Mouse (Mus musculus): ENCODE results near the gene Serbp1.
A peak's percentile ranks its signal among the peaks of the same experiment; 100 is the strongest.

The Serbp1 gene

DNA sequence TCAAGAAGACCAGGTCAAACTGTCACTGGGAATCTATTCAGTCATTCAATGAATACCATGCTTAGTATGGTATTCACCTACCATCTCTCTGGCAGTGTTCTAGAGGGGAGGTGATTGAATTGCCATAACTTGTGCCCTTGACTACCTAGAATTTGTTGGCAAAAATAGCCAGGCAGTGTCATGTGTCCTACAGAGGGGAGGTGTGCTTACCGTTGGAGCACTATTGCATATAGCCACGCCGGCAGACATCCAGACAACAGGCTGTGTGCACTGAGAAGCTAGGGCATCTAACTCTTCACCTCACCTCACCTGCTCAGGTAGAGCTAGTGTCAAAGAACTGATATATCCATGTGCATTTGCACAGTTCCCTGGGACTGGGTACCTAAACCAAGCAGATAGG lies 63.3 kb downstream of the Serbp1 start:
- no peak for DNase-seq (ENCODE audit: low spot score in 2 of 2)

- peak in 1 of 2 experiments; percentile 29 for DNase-seq (ENCODE audit: low spot score in 2 of 2)
Measured at GRCm38 (mm10) chr6:67302471-67302870, 64.5 kb downstream of the Serbp1 start.

DNA sequence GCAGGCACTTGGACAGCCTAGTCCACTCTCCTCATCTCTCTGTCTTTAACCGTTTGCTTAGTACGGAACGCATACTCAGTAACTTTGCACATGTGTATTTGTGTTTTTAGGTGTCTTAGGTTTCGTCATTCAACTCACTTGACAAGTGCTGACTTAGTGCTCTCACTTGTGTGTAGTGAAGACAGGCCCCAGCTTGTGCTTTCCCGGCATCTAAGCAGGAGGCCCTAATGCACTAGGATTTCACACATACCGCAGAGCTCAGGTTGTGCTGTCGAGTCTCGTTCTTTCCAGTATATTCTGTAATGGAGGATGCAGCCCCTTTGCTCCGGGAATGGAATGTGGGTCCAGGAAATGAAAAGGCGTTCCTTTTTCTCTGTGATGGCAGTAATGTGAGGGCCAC lies 65.2 kb downstream of the Serbp1 start:
- DNase-seq (ENCODE audit: low spot score in 2 of 2): no peak

- DNase-seq (ENCODE audit: low spot score in 2 of 2): no peak
Measured at GRCm38 (mm10) chr6:67308994-67309393, 71.0 kb downstream of the Serbp1 start.

DNA sequence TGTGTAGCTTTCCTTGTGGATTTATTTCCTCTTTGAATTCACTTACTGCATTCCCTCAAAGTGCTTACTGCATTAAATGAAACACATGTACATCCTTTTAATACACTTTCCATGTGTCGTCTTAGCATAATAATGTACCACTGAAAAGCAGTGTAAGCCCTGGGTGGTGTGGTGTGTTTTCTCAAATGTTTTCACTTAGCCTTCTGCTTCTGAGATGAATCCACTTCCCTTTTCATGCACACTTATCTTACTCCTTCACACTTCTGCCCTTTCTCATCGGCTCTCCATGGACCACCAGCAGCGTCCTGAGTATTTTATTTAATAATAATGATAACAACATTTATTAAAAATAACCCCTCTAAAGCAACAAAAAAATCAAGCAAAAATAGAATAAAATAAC lies 71.8 kb downstream of the Serbp1 start:
- DNase-seq (ENCODE audit: low spot score in 2 of 2): no peak

GRCm38 (mm10) chr6:67314697-67315096 lies 76.7 kb downstream of the Serbp1 start:
- no peak for DNase-seq (ENCODE audit: low spot score in 2 of 2)

DNA sequence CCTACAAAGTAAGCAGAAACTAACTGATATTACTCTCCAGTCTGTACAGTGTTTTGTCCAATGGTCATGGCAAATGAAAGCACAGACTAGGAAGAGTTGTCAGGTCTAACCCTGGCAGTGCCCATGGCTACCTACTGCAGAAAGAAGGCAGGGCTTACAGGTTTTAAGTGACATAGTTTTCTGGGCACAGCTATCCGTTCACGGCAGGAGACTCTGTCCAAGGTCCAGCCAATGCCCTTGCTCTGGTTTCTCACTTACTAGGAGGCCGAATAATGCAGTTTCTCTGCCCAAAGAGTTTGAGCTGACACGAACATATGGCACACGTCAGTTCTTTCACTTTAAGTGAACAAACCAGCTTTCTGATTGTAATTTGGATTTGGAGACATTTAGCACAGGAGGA lies 79.1 kb downstream of the Serbp1 start:
- no peak for DNase-seq (ENCODE audit: low spot score in 2 of 2)

GRCm38 (mm10) chr6:67317827-67318338 lies 79.9 kb downstream of the Serbp1 start:
- peak; percentile 23 to 55 for DNase-seq (ENCODE audit: low spot score in 2 of 2)

DNA sequence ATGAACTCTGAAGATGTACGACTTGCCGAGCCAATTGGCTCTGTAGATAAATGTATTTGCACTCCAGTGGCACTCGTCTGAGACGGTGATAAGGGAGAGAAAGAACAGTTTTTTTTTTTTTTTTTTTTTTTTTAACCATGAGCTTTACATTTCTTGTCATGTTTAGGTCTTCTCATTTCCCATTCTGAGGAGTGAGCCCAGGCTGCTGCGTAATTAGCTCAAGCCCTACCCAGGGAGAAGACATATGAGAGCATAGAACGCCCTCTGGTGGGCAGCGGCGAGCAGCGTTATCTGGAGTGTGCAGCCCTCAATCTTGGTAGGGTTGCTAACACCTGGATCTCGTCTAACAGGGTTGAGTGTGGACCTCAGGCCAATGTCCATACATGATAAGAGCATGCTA lies 80.5 kb downstream of the Serbp1 start:
- peak; percentile 49 to 74 for DNase-seq (ENCODE audit: low spot score in 2 of 2)

- DNase-seq (ENCODE audit: low spot score in 2 of 2): no peak
Measured at GRCm38 (mm10) chr6:67323788-67324187, 85.8 kb downstream of the Serbp1 start.

- DNase-seq (ENCODE audit: low spot score in 2 of 2): no peak
Measured at GRCm38 (mm10) chr6:67337943-67338342, 100.0 kb downstream of the Serbp1 start.

DNA sequence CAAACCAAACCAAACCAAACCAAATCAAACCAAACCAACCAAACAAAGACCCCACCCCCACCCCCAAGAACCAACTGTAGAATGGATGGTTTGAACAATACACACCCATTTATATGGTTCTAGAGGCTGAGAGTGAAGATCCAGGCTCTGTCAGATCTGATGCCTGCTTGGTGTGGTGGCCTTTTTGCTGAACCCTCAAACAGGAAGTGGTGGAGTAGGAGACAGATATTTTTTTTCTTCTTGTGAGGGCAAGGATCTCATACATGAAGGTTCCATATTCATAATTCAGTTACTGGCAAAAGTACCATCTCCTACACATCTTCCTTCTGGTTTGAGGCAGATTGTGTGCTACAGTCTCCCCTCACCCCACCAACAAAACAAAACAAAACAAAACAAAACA lies 101.5 kb downstream of the Serbp1 start:
- peak; percentile 24 to 38 for DNase-seq (ENCODE audit: low spot score in 2 of 2)

Measured in thymus, postnatal 10 days (tissue).